20 mouse cellular contexts compared by ENCODE assay signal in the genomic region with DNA sequence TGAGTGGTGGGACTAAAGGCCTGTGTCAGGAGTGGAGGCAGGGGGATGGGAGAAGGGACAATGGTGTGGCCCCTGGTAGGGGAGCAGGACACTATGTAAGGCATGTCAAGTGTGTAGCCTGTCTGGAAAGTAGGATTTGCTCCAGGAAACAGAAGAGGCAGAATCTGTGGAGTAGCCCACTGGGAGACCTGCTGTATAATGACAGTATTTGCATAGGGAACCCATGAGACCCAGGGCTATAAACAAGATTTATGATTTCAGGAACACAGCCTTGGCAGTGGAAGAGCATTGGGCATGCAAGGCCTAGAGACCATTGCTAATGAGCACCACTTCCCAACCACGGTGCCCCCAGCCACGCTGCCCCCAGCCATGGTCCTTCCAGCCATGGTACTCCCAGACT. TPM values are rescaled to one million over a fixed set of nuclear protein-coding genes. Genes with fewer than 3 reads are reported as not detected.
DNase-seq lines count a peak whose midpoint lies in the region; ATAC-seq lines count a peak whose summit lies in the region.
"Had no signal": no experiment of that assay in that cellular context is flagged by ENCODE, and none has a peak within 500 bp of the region (broad histone marks: within the 10 kb centered on the region; RNA-seq: fewer than 3 reads in every experiment).

No protein-coding gene starts in this region.

- H3K9ac ChIP-seq in neural tube, embryonic 11.5 days (ENCODE audit: low read length): no peak overlapping the region
- no peak overlapping the region for H3K9ac ChIP-seq in neural tube, embryonic 14.5 days (replicated peaks; ENCODE audit: low read depth, low read length)
- no peak overlapping the region for H3K9ac ChIP-seq in midbrain, embryonic 15.5 days
- H3K9ac ChIP-seq: embryonic facial prominence, embryonic 12.5 days; forebrain, embryonic 15.5 days; heart, embryonic 13.5 days; hindbrain, embryonic 15.5 days had no signal

- WGBS in heart, embryonic 10.5 days: 91% methylated on average over 2 of the region's 2 CpGs
- WGBS in neural tube, embryonic 11.5 days: 51% methylated on average over 2 of the region's 2 CpGs
- WGBS in neural tube, embryonic 14.5 days: 16% methylated on average over 2 of the region's 2 CpGs
- WGBS in midbrain, embryonic 15.5 days: 81% methylated on average over 2 of the region's 2 CpGs

- DNase-seq in heart, adult 11 months: peak; percentile 81
- DNase-seq in heart, embryonic 10.5 days (ENCODE audit: low spot score): no peak
- DNase-seq in neural tube, embryonic 11.5 days (ENCODE audit: low spot score): no peak
- no peak for DNase-seq in neural tube, embryonic 10.5 days (ENCODE audit: extremely low spot score, low spot score)
- no peak for DNase-seq in ovary, postnatal 14 days (ENCODE audit: low spot score)
- DNase-seq: adrenal gland, postnatal 10 days; B cell, adult 2 months; cerebellum, adult 11 months; cerebellum, adult 8-10 months; cerebellum, postnatal 14 days; gastrocnemius, postnatal 14 days; heart, postnatal 36 days had no signal

- no peak overlapping the region for H3K4me3 ChIP-seq in heart, embryonic 10.5 days
- H3K4me3 ChIP-seq in neural tube, embryonic 11.5 days (ENCODE audit: low read depth, low read length): no peak overlapping the region
- H3K4me3 ChIP-seq in neural tube, embryonic 14.5 days (ENCODE audit: low read depth, low read length): no peak overlapping the region
- H3K4me3 ChIP-seq in midbrain, embryonic 15.5 days: no peak overlapping the region
- H3K4me3 ChIP-seq: embryonic facial prominence, embryonic 12.5 days; forebrain, embryonic 15.5 days; heart, embryonic 13.5 days; hindbrain, embryonic 15.5 days had no signal

- H3K4me2 ChIP-seq in neural tube, embryonic 11.5 days (ENCODE audit: low read depth): no peak overlapping the region
- H3K4me2 ChIP-seq in neural tube, embryonic 14.5 days (ENCODE audit: low read depth, low read length): no peak overlapping the region
- H3K4me2 ChIP-seq in midbrain, embryonic 15.5 days: no peak overlapping the region
- H3K4me2 ChIP-seq: embryonic facial prominence, embryonic 12.5 days; forebrain, embryonic 15.5 days; heart, embryonic 13.5 days; hindbrain, embryonic 15.5 days had no signal

- ATAC-seq in neural tube, embryonic 11.5 days (ENCODE audit: insufficient read depth, low FRiP score, low TSS enrichment): peak; percentile 55; the same call in 1 of the 2 replicates
- peak; percentile 85; the same call in 1 of the 2 replicates for ATAC-seq in neural tube, embryonic 14.5 days (ENCODE audit: low read depth)
- no peak for ATAC-seq in midbrain, embryonic 15.5 days (replicated peaks)
- ATAC-seq: CD4-positive, CD25-positive, alpha-beta regulatory T cell, adult 4 months; forebrain, embryonic 15.5 days had no signal

- H3K9me3 ChIP-seq in heart, embryonic 10.5 days: no peaks in the 10 kb centered on the region
- H3K9me3 ChIP-seq in neural tube, embryonic 11.5 days (ENCODE audit: control insufficient read depth, low read length): no peaks in the 10 kb centered on the region
- H3K9me3 ChIP-seq in neural tube, embryonic 14.5 days (ENCODE audit: control insufficient read depth, low read length): no peaks in the 10 kb centered on the region
- H3K9me3 ChIP-seq in midbrain, embryonic 15.5 days: no peaks in the 10 kb centered on the region
- H3K9me3 ChIP-seq: embryonic facial prominence, embryonic 12.5 days; forebrain, embryonic 15.5 days; G1E; heart, embryonic 13.5 days; hindbrain, embryonic 15.5 days had no signal

- H3K27ac ChIP-seq in heart, embryonic 10.5 days: no peak overlapping the region
- H3K27ac ChIP-seq in neural tube, embryonic 11.5 days (ENCODE audit: low read depth, low read length): no peak overlapping the region
- H3K27ac ChIP-seq in neural tube, embryonic 14.5 days (ENCODE audit: low read depth, low read length): 0 out of 2 replicates have a peak overlapping the region, but pooled peaks have one; percentile 28
- no peak overlapping the region for H3K27ac ChIP-seq in midbrain, embryonic 15.5 days
- H3K27ac ChIP-seq: embryonic facial prominence, embryonic 12.5 days; forebrain, embryonic 15.5 days; heart, embryonic 13.5 days; hindbrain, embryonic 15.5 days had no signal

- no peaks in the 10 kb centered on the region for H3K27me3 ChIP-seq in heart, embryonic 10.5 days (ENCODE audit: insufficient read depth, poor library complexity, severe bottlenecking)
- no peaks in the 10 kb centered on the region for H3K27me3 ChIP-seq in neural tube, embryonic 11.5 days (ENCODE audit: control insufficient read depth, insufficient read depth, low read length)
- no peaks in the 10 kb centered on the region for H3K27me3 ChIP-seq in neural tube, embryonic 14.5 days (ENCODE audit: control insufficient read depth, insufficient read depth, low read length)
- H3K27me3 ChIP-seq in midbrain, embryonic 15.5 days (replicated peaks): no peaks in the 10 kb centered on the region
- H3K27me3 ChIP-seq: embryonic facial prominence, embryonic 12.5 days; forebrain, embryonic 15.5 days; heart, embryonic 13.5 days; hindbrain, embryonic 15.5 days had no signal

- no peaks in the 10 kb centered on the region for H3K4me1 ChIP-seq in heart, embryonic 10.5 days
- no peaks in the 10 kb centered on the region; the same call in 1 of the 2 replicates for H3K4me1 ChIP-seq in neural tube, embryonic 11.5 days (ENCODE audit: control insufficient read depth, insufficient read depth, low read length)
- 0 out of 2 replicates have a peak, but pooled peaks cover 4% of the 10 kb centered on the region for H3K4me1 ChIP-seq in neural tube, embryonic 14.5 days (ENCODE audit: control insufficient read depth, insufficient read depth, low read length)
- H3K4me1 ChIP-seq in midbrain, embryonic 15.5 days: no peaks in the 10 kb centered on the region
- H3K4me1 ChIP-seq: embryonic facial prominence, embryonic 12.5 days; heart, embryonic 13.5 days; hindbrain, embryonic 15.5 days had no signal

- H3K36me3 ChIP-seq in heart, embryonic 10.5 days: no peaks in the 10 kb centered on the region
- no peaks in the 10 kb centered on the region for H3K36me3 ChIP-seq in neural tube, embryonic 11.5 days (ENCODE audit: control insufficient read depth, insufficient read depth, low read length)
- no peaks in the 10 kb centered on the region for H3K36me3 ChIP-seq in neural tube, embryonic 14.5 days (ENCODE audit: control insufficient read depth, insufficient read depth, low read length)
- no peaks in the 10 kb centered on the region for H3K36me3 ChIP-seq in midbrain, embryonic 15.5 days (replicated peaks)
- H3K36me3 ChIP-seq: embryonic facial prominence, embryonic 12.5 days; forebrain, embryonic 15.5 days; heart, embryonic 13.5 days had no signal

RNA-seq across cellular contexts. Expression of gene 4930402H24Rik, which starts 9.3 kb away (rescaled TPM):
- 36.8 and 56.0 TPM in 2 replicates for polyA plus RNA-seq in heart, embryonic 10.5 days (2016; fragmentation: Nextera tagmentation; extraction: Ambion mirVana)
- polyA plus RNA-seq in neural tube, embryonic 11.5 days (2014; fragmentation: Nextera tagmentation; extraction: Ambion mirVana): 61.6 and 63.2 TPM in 2 replicates
- polyA plus RNA-seq in neural tube, embryonic 14.5 days (2014; fragmentation: Nextera tagmentation; extraction: Ambion mirVana): 106 and 109 TPM in 2 replicates
- 102 and 108 TPM in 2 replicates for polyA plus RNA-seq in midbrain, embryonic 15.5 days (2015; fragmentation: Nextera tagmentation; extraction: Ambion mirVana)

RNA-seq across cellular contexts. Expression of gene Atrn, which starts 9.4 kb away (rescaled TPM):
- polyA plus RNA-seq in heart, embryonic 10.5 days (2016; fragmentation: Nextera tagmentation; extraction: Ambion mirVana): 5.3 and 5.6 TPM in 2 replicates
- 10.8 and 11.5 TPM in 2 replicates for polyA plus RNA-seq in neural tube, embryonic 11.5 days (2014; fragmentation: Nextera tagmentation; extraction: Ambion mirVana)
- 24.7 and 25.3 TPM in 2 replicates for polyA plus RNA-seq in neural tube, embryonic 14.5 days (2014; fragmentation: Nextera tagmentation; extraction: Ambion mirVana)
- 15.6 TPM in 2 replicates for polyA plus RNA-seq in midbrain, embryonic 15.5 days (2015; fragmentation: Nextera tagmentation; extraction: Ambion mirVana)
